Mouse (Mus musculus): ENCODE data around the gene Tmem182.

Gene Tmem182

DNA sequence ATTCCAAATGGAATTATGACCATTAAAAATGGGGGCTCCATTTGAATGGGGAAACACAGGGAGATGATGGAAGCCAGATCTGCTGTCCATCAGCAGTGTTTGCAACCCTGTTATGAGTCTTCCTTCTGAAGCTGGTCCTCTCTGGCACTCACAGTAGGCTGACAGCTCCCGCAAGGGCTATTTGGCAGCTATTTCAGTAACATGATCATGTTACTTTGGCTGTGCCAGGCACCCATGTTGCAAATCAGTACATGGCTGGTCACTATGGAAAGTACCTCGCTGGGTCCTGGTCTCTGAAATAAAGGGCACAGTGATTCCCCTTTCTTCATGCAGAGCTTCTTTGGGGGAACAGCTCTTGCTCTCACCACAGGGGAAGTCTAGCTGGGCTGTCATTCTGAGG, 62.2 kb downstream of the Tmem182 start:
- DNase-seq: no peak

DNA sequence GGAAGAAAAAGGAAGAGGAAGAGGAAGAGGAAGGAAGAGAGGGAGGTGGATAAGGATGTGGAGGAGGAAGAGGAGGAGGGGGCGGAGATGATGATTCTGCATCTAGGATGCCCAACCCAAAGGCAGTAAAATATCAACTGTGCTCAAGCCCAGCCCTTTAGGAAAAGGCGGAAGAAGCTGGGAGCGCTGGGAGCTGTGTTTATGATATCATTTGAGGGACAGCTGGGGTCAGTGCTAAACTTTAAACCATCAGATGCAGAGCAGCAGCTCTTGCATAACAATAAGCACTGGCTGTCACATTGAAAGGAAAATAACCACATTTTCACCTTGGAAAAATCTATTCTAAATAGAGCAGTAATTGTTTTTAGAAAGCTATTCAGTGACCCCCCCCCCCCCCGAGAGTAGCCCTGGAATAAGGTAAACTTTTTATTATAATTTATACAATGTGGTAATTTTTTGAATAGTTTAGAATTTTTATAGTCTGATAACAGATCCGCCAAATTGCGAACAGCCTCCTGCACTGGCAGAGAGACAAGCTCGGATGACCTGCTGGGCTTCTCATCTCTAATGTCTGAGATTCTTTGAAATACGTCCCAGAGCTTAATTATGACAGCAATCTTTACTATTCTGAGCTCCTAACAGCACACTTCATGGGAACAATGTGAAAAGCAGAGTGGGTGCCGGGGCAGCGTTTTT, 68.5 kb downstream of the Tmem182 start:
- DNase-seq: peak; percentile 39 to 42

DNA sequence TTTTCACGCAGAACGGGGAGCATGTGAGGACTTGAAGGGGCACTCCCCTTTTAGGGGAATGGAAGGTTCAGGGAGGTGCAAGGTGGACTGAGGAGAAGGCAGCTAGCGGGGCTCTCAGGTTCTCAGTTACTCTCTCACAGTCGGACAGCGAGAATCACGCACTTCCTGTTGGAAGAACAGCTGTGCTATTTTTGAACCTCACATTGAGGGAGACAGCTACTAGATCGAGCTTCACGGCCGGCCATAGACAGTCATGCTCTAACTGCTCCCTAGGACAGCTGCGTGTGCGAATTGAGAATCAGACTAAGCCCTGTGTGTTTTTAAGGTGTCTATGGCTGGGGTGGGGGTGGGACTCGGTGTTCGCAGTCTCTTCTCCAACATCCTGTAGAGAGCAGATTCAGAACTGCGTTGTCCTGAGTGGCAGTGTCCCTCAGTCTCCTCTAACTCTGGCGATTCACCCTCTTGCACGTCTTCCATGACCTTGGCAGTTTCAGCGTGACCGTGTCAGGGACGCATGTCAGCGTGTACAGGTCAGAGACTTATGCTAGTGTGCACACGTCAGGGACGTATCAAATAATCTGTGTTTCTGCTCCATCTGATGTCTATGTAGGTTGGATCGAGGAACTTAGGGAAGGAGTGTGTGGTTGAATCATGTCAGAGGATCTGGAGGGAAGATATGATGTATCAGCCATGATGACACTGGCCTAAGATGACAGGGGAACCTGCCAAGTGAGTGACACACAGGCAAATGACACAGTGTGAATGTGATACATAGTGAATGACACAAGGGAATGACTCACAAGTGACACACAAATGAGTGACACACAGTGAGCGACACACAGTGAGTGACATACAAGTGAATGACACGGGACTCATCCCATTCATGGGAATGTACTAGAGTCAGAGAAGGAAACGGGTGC, 69.3 kb downstream of the Tmem182 start:
- DNase-seq: no peak

DNA sequence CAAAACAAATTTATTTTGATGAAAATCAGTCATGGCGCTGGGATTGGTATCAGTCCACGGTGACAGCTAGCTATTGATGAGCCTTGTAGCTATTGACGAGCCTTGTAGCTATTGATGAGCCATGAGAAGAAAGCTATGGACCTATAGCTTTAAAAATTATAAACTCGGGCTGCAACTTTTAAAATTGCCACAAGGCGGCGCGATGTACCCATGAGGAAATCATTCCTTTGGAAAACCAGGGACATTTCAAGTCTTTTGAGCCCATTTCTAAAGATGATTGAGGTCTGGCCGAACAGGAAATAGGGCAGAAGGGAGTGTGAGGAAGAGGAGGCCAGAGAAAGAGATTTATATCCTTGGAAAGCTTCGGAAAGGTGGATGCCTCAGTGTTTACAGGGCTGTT, 73.7 kb downstream of the Tmem182 start:
- peak; percentile 76 to 84 for DNase-seq

DNA sequence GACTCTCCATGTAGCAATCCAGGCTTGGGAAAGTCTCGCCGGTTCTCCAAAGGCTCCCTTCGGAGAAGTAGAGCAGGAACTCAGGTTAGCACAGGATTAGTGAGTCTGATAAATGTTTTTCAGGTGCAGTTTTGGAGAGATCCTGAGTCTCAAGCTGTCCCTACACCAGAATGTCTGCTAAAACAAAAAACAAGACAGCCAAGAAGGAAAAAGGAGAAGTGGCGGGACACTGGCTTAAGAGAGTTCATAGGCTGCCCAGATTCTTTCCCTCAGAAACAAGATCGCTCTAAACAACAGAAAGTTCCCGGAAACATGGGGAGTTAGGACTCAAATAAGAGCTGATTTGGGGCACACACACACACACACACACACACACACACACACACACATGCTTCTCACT, 74.1 kb downstream of the Tmem182 start:
- DNase-seq: no peak

DNA sequence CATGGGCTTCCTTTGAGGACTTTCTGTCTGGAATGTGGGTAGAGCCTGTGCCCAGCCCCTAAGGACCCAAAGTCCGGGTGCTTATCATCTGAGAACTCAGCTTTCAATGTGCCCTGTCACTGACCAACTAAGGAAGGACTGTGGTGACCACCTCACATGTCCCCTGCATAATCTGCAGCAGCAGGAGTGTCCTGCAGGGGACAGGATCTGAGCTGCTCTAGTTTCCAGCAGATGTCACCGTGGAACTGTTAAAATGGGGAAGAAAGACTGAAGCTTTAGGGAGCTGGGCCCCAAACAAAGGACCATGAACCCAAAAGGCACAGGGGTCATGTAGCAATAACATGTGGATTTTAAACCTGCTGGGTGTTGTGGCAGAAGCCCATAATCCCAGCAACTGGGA, 75.1 kb downstream of the Tmem182 start:
- no peak for DNase-seq

DNA sequence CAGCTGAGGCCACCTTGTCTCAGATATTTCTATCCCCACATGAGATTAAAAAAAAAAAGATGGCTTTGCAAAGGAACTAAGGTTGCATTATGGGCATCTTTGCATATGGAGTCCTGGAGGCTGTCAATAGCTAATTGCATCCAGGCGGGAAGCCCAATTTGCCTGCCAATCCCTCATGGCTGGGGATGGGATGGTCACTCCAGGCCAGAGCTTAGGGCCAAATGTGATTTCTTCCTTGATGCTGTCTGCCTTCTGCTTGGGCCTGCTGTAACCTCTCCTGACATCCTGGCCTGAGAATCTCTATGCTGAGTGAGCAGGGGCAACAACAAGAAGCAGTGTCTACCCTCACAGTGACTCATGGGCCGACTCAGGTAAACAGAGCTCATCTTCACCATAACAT, 78.5 kb downstream of the Tmem182 start:
- peak; percentile 59 to 66 for DNase-seq

DNA sequence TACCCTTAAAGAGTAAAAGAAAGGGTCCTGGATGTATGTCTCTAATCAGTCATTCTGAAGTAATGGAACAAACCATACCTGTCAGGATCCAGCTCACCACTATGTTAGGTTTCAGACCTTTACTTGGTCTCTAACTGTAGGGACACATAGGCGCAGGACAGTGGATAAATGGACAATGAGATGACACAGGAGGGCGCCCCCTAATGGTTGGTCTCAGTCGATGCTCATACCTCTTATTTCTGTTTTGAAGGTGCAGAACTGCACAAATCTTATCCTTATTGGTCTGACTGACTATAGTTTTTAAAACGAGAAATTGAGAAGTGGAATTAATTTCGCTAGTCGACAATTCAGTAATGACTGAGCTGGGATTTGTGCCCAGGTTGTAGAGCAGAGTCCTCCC, 79.5 kb downstream of the Tmem182 start:
- no peak for DNase-seq

DNA sequence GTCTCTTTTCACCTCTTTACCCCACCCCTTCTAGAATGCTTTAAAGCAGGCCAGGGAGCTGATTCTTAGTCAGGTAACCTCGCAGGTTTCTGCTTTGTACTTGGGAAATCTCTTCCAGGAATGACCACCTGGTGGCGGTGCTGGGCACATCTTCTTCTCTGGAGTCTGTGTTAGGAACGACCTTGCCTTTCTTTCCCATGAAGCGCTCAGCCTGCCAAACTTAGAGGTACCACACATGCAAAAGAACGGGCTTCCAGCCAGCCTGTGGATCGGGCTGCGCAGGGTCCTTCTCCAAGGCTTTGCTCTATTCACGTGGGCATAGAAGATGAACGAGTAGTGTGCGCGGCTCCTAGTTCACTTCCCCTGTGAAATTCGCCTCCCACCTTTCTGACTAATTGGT, 82.3 kb downstream of the Tmem182 start:
- DNase-seq: peak; percentile 83 to 90

DNA sequence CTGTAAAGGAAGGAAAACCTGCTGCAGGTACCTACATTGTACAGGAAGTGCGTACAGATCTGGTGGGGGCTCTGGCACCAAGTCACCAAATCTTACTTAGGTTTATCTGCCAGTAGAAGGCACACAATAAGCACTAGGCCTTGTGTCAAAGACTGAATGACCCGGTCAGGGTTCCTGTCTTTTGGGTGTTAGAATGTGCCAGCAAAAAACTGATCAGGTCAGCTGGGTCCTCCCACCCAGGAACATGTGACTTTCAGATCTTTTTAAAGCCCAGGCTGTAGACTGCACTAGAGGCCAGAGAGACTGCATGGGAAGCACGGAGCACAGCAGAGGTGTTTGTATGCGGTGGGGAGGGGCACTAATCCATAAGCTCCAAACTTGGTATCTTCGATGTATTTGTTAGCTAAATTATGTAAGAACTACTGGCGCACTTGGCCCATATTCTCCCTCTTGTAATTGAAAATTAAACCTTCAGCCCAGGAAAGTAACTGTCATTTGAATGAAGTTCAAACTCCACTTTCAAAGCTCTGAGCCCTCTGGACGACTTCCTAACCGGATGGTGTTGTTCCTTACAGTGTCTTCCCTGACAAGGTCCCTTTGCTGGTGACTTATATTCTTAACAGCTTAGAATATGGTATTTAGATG, 83.1 kb downstream of the Tmem182 start:
- DNase-seq: no peak

DNA sequence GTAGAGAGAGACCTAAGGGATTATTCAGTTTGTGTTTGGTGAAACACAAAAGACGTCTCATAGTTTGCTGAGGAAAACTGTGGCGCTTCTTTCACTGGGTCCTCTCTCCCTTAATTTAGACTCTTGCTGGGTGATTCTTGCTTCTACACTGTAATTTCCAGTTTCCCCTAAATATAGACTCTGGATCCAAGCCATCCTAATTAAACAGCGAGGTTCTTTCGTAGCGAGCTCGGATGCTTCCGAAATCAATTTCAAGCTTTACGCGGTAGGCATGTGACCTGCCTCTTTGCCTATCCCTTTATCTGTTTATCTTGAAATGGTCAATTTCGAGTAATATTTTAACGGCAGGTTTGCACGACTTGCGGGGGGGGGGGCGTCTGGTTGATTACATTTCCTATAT, 84.2 kb downstream of the Tmem182 start:
- no peak for DNase-seq

DNA sequence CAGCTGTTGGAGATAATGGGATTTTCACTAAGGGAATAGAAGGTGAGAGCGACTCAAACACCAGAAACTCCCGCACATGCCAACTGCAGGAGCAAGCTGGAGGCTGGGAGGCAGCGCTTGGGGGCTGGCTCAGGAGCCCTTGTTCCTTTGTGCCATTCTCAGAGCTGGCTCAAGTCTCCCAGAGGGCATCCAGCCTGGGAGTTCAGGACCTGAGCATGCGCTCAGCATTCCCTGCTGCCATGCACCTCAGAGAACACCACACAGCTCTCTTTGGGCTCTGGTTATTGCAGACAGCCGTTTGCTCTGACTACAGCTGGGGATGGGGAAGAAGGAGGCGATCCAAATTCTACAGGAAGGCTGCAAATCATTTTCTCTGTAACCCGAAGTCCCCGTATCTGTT, 84.8 kb downstream of the Tmem182 start:
- DNase-seq: no peak

DNA sequence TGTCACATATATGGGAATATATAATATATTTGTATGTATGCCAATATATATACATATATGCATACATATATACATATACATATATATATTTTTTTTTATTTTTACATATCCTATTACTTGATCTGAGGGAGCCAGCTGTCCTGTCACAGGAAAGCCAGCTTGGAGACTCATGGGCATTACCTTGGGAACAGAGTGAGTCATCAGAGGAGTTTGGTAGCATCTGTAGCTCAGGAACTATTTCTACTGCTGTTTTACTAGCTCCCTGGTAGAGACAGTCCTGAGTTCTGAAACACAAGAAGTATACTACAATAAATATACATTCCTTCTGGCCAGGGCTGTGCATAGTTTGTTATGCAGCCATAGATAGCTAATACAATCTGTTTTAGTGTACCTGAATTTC, 98.3 kb downstream of the Tmem182 start:
- DNase-seq: no peak
